Mouse (Mus musculus) cortical plate, adult 2 months (tissue): ENCODE measurements around the gene Spns2.

Experiments
- CTCF ChIP-seq: fragments of 200-500 bp; IDR thresholded peaks from 2 replicates; pipeline ENCODE4 v1.5.1; 2011; ENCODE audit warnings: mild to moderate bottlenecking, control low read depth, low read length; ENCODE audit not compliant: insufficient read depth; ENCODE audit errors: extremely low read depth
- POLR2A ChIP-seq: fragments of 200-500 bp; IDR thresholded peaks from 2 replicates; pipeline ENCODE4 v1.6.1; 2011; ENCODE audit warnings: mild to moderate bottlenecking, low read length, control low read depth; ENCODE audit not compliant: insufficient read depth; ENCODE audit errors: extremely low read depth

DNA sequence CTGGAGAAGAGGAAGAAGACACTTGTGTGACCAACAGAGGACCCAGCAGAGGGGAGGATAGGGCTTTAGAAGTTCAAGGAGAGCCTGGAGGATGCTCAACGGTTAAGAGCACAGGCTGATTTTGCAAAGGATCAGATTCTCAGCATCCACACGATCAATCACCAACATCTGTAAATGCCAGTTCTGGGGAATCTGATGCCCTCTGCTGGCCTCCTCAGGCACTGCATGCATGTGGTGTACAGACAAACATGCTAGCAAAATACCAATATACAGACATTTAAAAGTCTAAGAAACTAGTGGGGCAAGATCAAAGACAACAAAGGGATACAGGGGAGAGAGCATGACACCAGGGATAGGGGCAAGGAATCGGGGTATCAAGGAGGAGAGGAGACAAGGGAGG, 45.8 kb upstream of the Spns2 start:
- no peak; the same call in 1 of the 2 replicates for TF ChIP-seq CTCF
- no peak for TF ChIP-seq POLR2A
